Mouse (Mus musculus) embryonic fibroblast, embryonic 13.5 days (primary cell): Measurements from ENCODE around the gene Camta1.

Experiments used
- CTCF ChIP-seq: IDR thresholded peaks from 2 replicates; pipeline ENCODE4 v1.5.1; 2011; ENCODE audit warnings: mild to moderate bottlenecking, control low read depth, low read length, moderate library complexity, borderline replicate concordance; ENCODE audit not compliant: insufficient read depth
- POLR2A ChIP-seq: IDR thresholded peaks from 2 replicates; pipeline ENCODE4 v1.6.1; 2011; ENCODE audit warnings: low read depth, mild to moderate bottlenecking, control low read depth, low read length, moderate library complexity

GRCm38 (mm10) chr4:151611621-151612020, 250.1 kb downstream of the Camta1 start:
- TF ChIP-seq POLR2A, result no peak
- TF ChIP-seq CTCF, result no peak
